Mouse (Mus musculus) heart, embryonic 13.5 days (tissue): Measurements from ENCODE around the gene Zfp334. TPM values are rescaled to one million over a fixed set of nuclear protein-coding genes. Genes with fewer than 3 reads are reported as not detected.

Experiments used
- ATAC-seq: fragments of 200-750 bp; cut with Nextera tagmentation; 2 replicates; pipeline ENCODE4 v1.8.0; 2017; ENCODE audit warnings: moderate TSS enrichment; ENCODE audit not compliant: insufficient number of reproducible peaks, low FRiP score, low TSS enrichment; ENCODE audit errors: extremely low read depth
- H3K27ac ChIP-seq: fragments of 300-500 bp; sonication (generic); replicated peaks from 2 replicates; pipeline ENCODE4 v1.5.1; 2015; ENCODE audit warnings: moderate library complexity, mild to moderate bottlenecking, inconsistent platforms
- H3K27me3 ChIP-seq: fragments of 300-500 bp; sonication (generic); replicated peaks from 2 replicates; pipeline ENCODE4 v1.6.1; 2015; ENCODE audit warnings: mild to moderate bottlenecking, inconsistent platforms
- H3K36me3 ChIP-seq: fragments of 300-500 bp; sonication (generic); 2 replicates; pipeline ENCODE4 v1.6.1; 2015; ENCODE audit warnings: mild to moderate bottlenecking, inconsistent platforms
- H3K4me1 ChIP-seq: fragments of 300-500 bp; sonication (generic); 2 replicates; pipeline ENCODE4 v1.6.1; 2015; ENCODE audit warnings: inconsistent platforms
- H3K4me2 ChIP-seq: fragments of 300-500 bp; sonication (generic); 2 replicates; pipeline ENCODE4 v1.6.1; 2015; ENCODE audit warnings: inconsistent platforms, mild to moderate bottlenecking, moderate library complexity
- H3K4me3 ChIP-seq: fragments of 300-500 bp; sonication (generic); 2 replicates; pipeline ENCODE4 v1.5.1; 2015; ENCODE audit warnings: moderate library complexity, mild to moderate bottlenecking, inconsistent platforms
- H3K9ac ChIP-seq: fragments of 300-500 bp; sonication (generic); 2 replicates; pipeline ENCODE4 v1.6.1; 2015; ENCODE audit warnings: inconsistent platforms, mild to moderate bottlenecking, moderate library complexity
- H3K9me3 ChIP-seq: fragments of 300-500 bp; sonication (generic); 2 replicates; pipeline ENCODE4 v1.6.1; 2016; ENCODE audit warnings: inconsistent platforms
- WGBS: fragments of 180-500 bp; shearing (Covaris S2); methylation state at CpG from one replicate; pipeline ENCODE4 v1.1.7; 2015; ENCODE audit warnings: mixed read lengths; 5-methylcytosine and 5-hydroxymethylcytosine counted together
- polyA plus RNA-seq: library from polyadenylated mRNA; unstranded; fragments of >200 nt; fragmentation: Nextera tagmentation; extraction: Ambion mirVana; gene quantifications from 2 replicates; pipeline ENCODE4 v1.2.1, GENCODE M21; 2015

The Zfp334 gene
- polyA plus RNA-seq, 1 experiment from 2014 or later, result 5.1 TPM

DNA sequence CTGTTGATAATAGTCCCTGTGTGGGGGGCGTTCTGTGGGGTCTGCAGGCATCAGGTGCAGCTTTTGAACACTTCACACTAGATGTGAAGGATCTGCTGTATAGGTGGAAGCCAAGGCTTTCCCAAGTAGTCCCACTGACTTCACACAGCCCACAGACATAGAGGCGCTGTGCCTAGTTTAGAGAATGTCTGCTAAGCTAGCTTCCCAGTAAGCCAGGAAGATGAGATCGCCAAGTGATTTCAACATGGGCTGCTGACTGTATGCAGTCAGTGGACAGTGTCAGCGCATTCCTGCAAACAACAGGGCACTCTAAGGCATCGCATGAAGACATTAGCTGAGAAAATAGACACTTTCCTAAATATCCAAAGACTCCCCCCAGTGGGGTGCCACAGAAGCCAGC is 12.6 kb downstream of the Zfp334 start:
- Histone ChIP-seq H3K4me1 (peaks cover 10% of the 10 kb centered on the region), H3K4me3 (no peak overlapping the region), H3K27ac (no peak overlapping the region), H3K4me2 (no peak overlapping the region), H3K36me3 (peaks cover 56% of the 10 kb centered on the region), H3K9me3 (peaks cover 14% of the 10 kb centered on the region), H3K9ac (no peak overlapping the region), H3K27me3 (no peaks in the 10 kb centered on the region; the same call in 1 of the 2 replicates)
- WGBS, result 67% methylated on average over 5 of the region's 5 CpGs
- no peak for ATAC-seq

DNA sequence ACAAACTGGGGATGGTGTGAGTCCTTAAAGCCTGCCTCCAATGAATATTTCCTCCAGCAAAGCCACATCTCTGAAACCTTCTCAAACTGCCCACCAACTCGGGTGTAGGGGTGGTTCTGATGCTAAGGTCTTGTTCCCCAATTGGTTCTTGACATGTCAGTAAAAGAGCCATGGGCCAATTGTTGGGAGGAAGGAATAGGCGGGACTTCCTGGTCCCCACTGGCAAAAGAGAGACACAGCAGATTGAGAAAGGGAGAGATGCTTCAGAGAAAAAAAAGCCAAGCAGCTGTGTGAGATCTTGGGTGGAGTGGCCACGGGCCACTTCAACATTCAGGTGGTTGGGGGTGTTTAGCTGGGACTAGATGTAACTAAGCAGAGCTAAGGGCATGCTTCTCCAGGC is 17.0 kb downstream of the Zfp334 start:
- no peak overlapping the region for H3K4me3 ChIP-seq
- H3K4me2 ChIP-seq, result no peak overlapping the region
- peaks cover 17% of the 10 kb centered on the region for H3K36me3 ChIP-seq
- no peak overlapping the region for H3K27ac ChIP-seq
- H3K9me3 ChIP-seq, result peaks cover 6% of the 10 kb centered on the region; the same call in 1 of the 2 replicates
- 37% methylated on average over 3 of the region's 3 CpGs for whole genome bisulfite sequencing
- no peak for ATAC-seq
- peaks cover 27% of the 10 kb centered on the region for H3K4me1 ChIP-seq
- no peak overlapping the region for H3K9ac ChIP-seq
- H3K27me3 ChIP-seq, result peaks cover 33% of the 10 kb centered on the region

DNA sequence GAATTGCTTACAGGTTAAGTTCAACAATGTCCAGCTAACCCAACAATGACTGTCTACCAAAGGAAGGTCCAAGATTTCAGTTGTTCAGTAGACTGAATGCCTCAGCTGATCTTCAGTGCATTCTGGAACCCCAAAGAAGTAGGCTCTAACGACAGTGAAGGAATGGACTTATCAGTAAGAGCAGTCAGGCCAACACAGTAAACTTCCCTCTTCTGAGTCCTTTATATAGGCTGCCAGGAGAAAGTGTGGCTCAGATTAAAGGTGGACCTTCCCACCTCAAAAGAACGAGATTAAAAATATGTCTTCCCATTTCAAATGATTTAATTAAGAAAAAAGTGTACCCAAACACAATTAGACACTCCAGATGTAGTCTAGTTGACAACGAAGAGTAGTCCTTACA is 17.7 kb downstream of the Zfp334 start:
- Histone ChIP-seq H3K4me1 (peaks cover 22% of the 10 kb centered on the region), H3K27me3 (peaks cover 40% of the 10 kb centered on the region), H3K4me2 (no peak overlapping the region), H3K9ac (no peak overlapping the region), H3K9me3 (peaks cover 6% of the 10 kb centered on the region; the same call in 1 of the 2 replicates), H3K27ac (no peak overlapping the region), H3K4me3 (no peak overlapping the region), H3K36me3 (peaks cover 12% of the 10 kb centered on the region)
- WGBS, result 56% methylated on average over 3 of the region's 3 CpGs
- ATAC-seq, result no peak

DNA sequence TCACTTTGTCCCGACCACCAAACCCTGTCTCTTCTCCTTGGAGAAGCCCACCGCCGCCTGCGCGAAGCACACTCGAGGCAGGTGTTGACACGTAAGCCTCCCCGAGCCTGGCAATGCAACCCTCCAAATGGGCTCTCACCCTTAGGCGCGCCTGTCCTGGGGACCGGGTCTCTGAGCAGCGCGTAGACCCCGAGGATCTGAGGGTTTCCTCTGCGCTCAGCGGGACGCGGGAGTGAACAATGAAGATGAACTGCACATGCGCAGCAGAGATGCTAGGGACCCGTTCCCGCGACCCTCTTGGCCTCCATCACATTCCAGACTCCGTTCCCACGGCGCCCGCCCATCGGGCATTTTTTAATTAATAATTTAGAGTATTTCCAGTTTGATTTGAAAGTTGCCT is 19.6 kb downstream of the Zfp334 start, which contains the start of gene Zfp663:
Gene Zfp663, minus strand, starts transcription at position 234 of the 400 bp plus-strand sequence.
- WGBS, result 2% methylated on average over 27 of the region's 27 CpGs
- Histone ChIP-seq H3K4me3 (peak within 1 kb of the TSS; percentile 32), H3K9ac (no peak within 1 kb of the TSS)

DNA sequence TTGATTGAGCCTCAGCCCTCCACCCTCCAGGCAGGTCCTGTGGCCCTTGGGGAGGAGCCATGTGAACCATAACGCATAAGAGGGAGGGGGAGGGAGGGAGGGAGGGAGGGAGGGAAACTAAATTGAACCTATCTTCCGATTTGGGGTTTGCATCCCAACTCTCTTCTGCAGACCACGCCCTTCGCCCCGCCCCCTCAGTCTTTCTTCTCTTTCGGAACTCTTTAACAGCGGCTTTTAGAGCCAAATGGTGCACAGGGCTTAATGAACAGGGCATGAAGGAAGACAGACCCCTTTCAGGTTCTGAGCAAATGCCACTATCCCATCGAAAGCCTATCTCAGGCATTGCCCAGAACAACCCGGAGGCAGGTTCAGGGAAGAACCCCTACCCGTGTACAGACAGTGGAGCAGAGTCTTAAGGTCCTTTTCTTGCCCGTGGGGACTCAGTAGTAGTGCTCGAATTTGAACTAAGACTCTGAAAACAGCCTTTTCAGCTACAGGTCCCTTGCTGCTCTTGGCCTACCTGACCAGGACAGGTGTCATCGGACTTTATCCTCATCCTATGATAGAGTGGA is 20.1 kb downstream of the Zfp334 start:
- Histone ChIP-seq H3K36me3 (no peaks in the 10 kb centered on the region), H3K27ac (no peak overlapping the region), H3K4me1 (peaks cover 26% of the 10 kb centered on the region), H3K27me3 (peaks cover 62% of the 10 kb centered on the region), H3K4me2 (peak overlapping the region; percentile 61), H3K9me3 (no peaks in the 10 kb centered on the region), H3K9ac (no peak overlapping the region), H3K4me3 (peak overlapping the region; percentile 32)
- 4% methylated on average over 13 of the region's 13 CpGs for WGBS
- no peak for ATAC-seq

More for the DNA sequence above, 19.6 kb downstream of the Zfp334 start, which contains the start of gene Zfp663:
- ATAC-seq, result no peak
- Histone ChIP-seq H3K27ac (no peak within 1 kb of the TSS), H3K9me3 (no peaks in the 10 kb centered on the region), H3K4me1 (peaks cover 26% of the 10 kb centered on the region), H3K27me3 (peaks cover 57% of the 10 kb centered on the region), H3K36me3 (no peaks in the 10 kb centered on the region), H3K4me2 (peak within 1 kb of the TSS; percentile 61)

DNA sequence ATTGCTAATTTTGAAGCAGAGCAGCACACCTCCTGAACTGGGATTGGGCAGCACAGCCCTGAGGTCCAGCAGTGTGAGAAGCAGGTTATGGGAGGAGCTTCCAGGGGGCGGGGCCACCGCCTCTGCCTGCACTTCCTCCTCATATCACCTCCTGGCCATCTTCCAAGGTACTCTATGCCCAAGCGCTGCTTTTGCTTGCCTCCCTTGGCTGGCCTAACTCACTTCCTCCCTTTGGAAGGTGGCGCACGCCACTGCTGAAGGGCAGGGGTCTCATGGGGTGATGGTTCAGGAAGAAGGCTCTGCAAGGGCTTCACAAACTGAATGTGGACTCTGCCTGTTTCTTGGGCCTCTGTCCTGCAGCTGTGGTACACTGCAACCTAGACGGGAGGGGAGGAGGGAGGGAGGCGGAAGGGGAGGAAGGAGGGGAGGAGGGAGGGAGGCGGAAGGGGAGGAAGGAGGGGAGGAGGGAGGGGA is 21.0 kb downstream of the Zfp334 start:
- H3K27ac ChIP-seq, result no peak overlapping the region
- peaks cover 71% of the 10 kb centered on the region for H3K27me3 ChIP-seq
- H3K4me2 ChIP-seq, result peak overlapping the region; percentile 33; the same call in 1 of the 2 replicates
- no peak overlapping the region for H3K4me3 ChIP-seq
- no peaks in the 10 kb centered on the region for H3K9me3 ChIP-seq
- H3K4me1 ChIP-seq, result peaks cover 26% of the 10 kb centered on the region
- H3K9ac ChIP-seq, result no peak overlapping the region
- H3K36me3 ChIP-seq, result no peaks in the 10 kb centered on the region
- 5% methylated on average over 5 of the region's 8 CpGs for WGBS
- 0 out of 2 replicates have a peak, but pooled peaks have one; percentile 13 for ATAC-seq

GRCm38 (mm10) chr2:165364334-165365091 is 23.5 kb downstream of the Zfp334 start:
- peaks cover 76% of the 10 kb centered on the region for H3K27me3 ChIP-seq
- H3K4me2 ChIP-seq, result peak overlapping the region; percentile 48
- H3K27ac ChIP-seq, result no peak overlapping the region
- 12% methylated on average over 21 of the region's 21 CpGs for WGBS
- H3K4me1 ChIP-seq, result peaks cover 26% of the 10 kb centered on the region
- no peaks in the 10 kb centered on the region for H3K36me3 ChIP-seq
- ATAC-seq, result no peak; the same call in 1 of the 2 replicates
- H3K4me3 ChIP-seq, result peak overlapping the region; percentile 13; the same call in 1 of the 2 replicates
- no peak overlapping the region for H3K9ac ChIP-seq
- H3K9me3 ChIP-seq, result no peaks in the 10 kb centered on the region

DNA sequence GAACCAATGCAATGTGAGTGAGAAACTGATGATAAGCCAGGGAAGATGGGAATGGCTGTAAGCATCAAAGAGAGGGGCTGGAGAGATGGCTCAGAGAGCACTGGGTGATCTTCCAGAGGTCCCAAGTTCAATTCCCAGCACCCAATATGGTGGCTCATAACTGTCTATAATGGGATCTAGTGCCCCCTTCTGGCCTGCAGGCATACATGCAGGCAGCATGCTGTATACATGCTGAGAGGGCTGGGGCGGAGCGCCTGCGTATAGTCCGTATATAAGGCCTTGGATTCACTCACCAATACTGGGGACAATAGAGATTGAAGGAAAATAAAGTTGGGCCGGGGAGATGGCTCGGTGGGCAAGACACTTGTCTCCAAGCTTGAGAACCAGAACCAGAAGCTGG is 24.8 kb downstream of the Zfp334 start:
- Histone ChIP-seq H3K9ac (no peak overlapping the region), H3K9me3 (no peaks in the 10 kb centered on the region), H3K27me3 (peaks cover 69% of the 10 kb centered on the region), H3K4me2 (no peak overlapping the region), H3K4me1 (peaks cover 22% of the 10 kb centered on the region), H3K4me3 (no peak overlapping the region), H3K27ac (no peak overlapping the region), H3K36me3 (no peaks in the 10 kb centered on the region)
- WGBS, result 86% methylated on average over 6 of the region's 6 CpGs
- ATAC-seq, result no peak

DNA sequence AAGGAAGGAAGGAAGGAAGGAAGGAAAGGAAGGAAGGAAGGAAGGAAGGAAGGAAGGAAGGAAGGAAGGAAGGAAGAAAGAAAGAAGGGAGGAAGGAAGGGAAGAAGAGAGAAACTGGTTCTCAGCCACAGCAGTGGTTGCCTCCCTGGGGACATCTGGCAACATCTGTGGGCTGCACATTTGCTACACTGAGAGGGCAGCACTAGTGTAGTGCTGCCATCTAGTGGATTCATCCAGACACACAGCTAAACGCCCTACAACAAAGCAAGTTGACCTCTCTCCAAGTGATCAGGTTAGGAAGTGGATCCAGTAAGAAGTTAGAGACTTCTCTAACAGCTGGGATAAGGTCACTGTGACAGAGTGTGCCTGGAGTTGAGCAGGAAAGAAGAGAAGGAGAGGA is 27.2 kb downstream of the Zfp334 start:
- Histone ChIP-seq H3K27me3 (peaks cover 47% of the 10 kb centered on the region), H3K9ac (no peak overlapping the region), H3K27ac (no peak overlapping the region), H3K4me1 (peaks cover 7% of the 10 kb centered on the region), H3K4me2 (no peak overlapping the region), H3K9me3 (peaks cover 2% of the 10 kb centered on the region; the same call in 1 of the 2 replicates), H3K36me3 (no peaks in the 10 kb centered on the region), H3K4me3 (no peak overlapping the region)
- WGBS, result 3% methylated on average over 1 of the region's 1 CpGs
- ATAC-seq, result no peak; the same call in 1 of the 2 replicates

GRCm38 (mm10) chr2:165351828-165352513 is 36.1 kb downstream of the Zfp334 start:
- Histone ChIP-seq H3K36me3 (no peaks in the 10 kb centered on the region), H3K4me1 (no peaks in the 10 kb centered on the region), H3K27me3 (no peaks in the 10 kb centered on the region), H3K9ac (no peak overlapping the region), H3K4me3 (no peak overlapping the region), H3K27ac (no peak overlapping the region), H3K9me3 (peaks cover 36% of the 10 kb centered on the region), H3K4me2 (no peak overlapping the region)
- WGBS, result 84% methylated on average over 20 of the region's 20 CpGs
- ATAC-seq, result no peak

DNA sequence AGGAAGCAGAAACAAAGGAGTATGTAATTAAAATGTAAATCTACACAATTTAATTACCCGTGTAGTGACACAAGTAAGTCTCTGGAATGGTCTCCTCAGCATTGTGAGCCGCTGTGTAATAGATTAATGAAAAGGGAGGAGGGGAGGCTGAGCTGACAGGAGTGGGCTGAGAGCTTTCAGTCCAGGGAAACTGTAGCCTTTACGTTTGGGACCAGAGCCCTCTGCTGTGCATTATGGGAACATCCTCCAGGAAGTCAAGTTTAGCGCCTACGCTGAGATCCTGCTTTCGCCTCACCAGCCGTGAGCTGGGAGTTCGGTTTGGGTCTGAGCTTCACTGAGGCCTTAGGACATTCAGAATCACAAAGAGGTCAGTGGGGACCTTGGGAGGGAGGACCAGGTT is 38.6 kb downstream of the Zfp334 start:
- Histone ChIP-seq H3K4me1 (no peaks in the 10 kb centered on the region), H3K27me3 (no peaks in the 10 kb centered on the region; the same call in 1 of the 2 replicates), H3K4me2 (no peak overlapping the region), H3K27ac (no peak overlapping the region), H3K36me3 (no peaks in the 10 kb centered on the region), H3K9ac (no peak overlapping the region), H3K9me3 (peaks cover 31% of the 10 kb centered on the region), H3K4me3 (no peak overlapping the region)
- WGBS, result 30% methylated on average over 8 of the region's 8 CpGs
- ATAC-seq, result no peak
